Mouse (Mus musculus) left cerebral cortex, postnatal 4 days (tissue): ENCODE data around the gene Cd300ld2. TPM values are rescaled to one million over a fixed set of nuclear protein-coding genes. Genes with fewer than 3 reads are reported as not detected.

ENCODE experiments used
- total RNA-seq, 2 experiments: library from RNA; stranded (reverse); gene quantifications; 2 replicates each; pipeline ENCODE4 v1.2.3; 2021

Cd300ld2 gene
- total RNA-seq, 2 experiments from 2014 or later: not detected

Other genes starting within 250 kb of the Cd300ld2 start
- 10 to 100 TPM; 12.5 to 14.7 TPM for gene Btbd17, start 220.2 kb downstream of the Cd300ld2 start, total RNA-seq
- not detected for gene Gpr142, start 217.3 kb downstream of the Cd300ld2 start, total RNA-seq
- 1 to 10 TPM; 4.9 to 5.6 TPM for gene Gprc5c, start 165.0 kb downstream of the Cd300ld2 start, total RNA-seq
- under 1 TPM; 0.44 to 0.54 TPM for gene Cd300a, start 126.2 kb downstream of the Cd300ld2 start, total RNA-seq
- not detected for gene Cd300lb, start 81.8 kb downstream of the Cd300ld2 start, total RNA-seq
- gene Cd300c, start 47.0 kb downstream of the Cd300ld2 start, total RNA-seq: not detected
- gene Cd300ld, start 26.3 kb downstream of the Cd300ld2 start, total RNA-seq: under 1 TPM; 0.12 to 0.14 TPM
- 1 to 10 TPM in 1 of 2 experiments, under 1 TPM in 1; 0.70 to 1.3 TPM for gene Cd300c2, start 14.3 kb downstream of the Cd300ld2 start, total RNA-seq
- gene Cd300ld4, start 10.8 kb upstream of the Cd300ld2 start, total RNA-seq: 1 to 10 TPM in 1 of 2 experiments, not detected in 1; 1.0 TPM
- gene Cd300ld5, start 21.6 kb upstream of the Cd300ld2 start, total RNA-seq: under 1 TPM; 0.50 to 0.62 TPM
- under 1 TPM; 0.50 to 0.62 TPM for gene Cd300ld3, start 32.2 kb upstream of the Cd300ld2 start, total RNA-seq
- not detected for gene Cd300e, start 46.0 kb upstream of the Cd300ld2 start, total RNA-seq
- gene Rab37, start 75.2 kb upstream of the Cd300ld2 start, total RNA-seq: under 1 TPM; 0.38 to 0.68 TPM
- gene Cd300lf, start 117.8 kb upstream of the Cd300ld2 start, total RNA-seq: under 1 TPM; 0.30 to 0.48 TPM
- 10 to 100 TPM; 38.7 to 41.3 TPM for gene Slc9a3r1, start 147.1 kb upstream of the Cd300ld2 start, total RNA-seq
- gene Tmem104, start 171.3 kb upstream of the Cd300ld2 start, total RNA-seq: 10 to 100 TPM; 18.1 to 18.2 TPM
- gene Nat9, start 171.7 kb upstream of the Cd300ld2 start, total RNA-seq: 10 to 100 TPM; 12.5 to 15.6 TPM